Mouse (Mus musculus) lung, postnatal 0 days (tissue): ENCODE results near the gene Nr2f6. TPM values are rescaled to one million over a fixed set of nuclear protein-coding genes. Genes with fewer than 3 reads are reported as not detected.
A peak's percentile ranks its signal among the peaks of the same experiment; 100 is the strongest.

Source experiments
- ATAC-seq: fragments of 200-750 bp; cut with Nextera tagmentation; 2 replicates; pipeline ENCODE4 v1.8.0; 2017; ENCODE audit warnings: moderate library complexity
- DNase-seq: peaks from one replicate; pipeline ENCODE4 v3.0.0-alpha.2; 2016; ENCODE audit warnings: low spot score
- H3K27ac ChIP-seq: fragments of 300-500 bp; sonication (generic); 2 replicates; pipeline ENCODE4 v1.5.1; 2014; ENCODE audit warnings: antibody characterized with exemption, mild to moderate bottlenecking, low read length, mixed read lengths
- H3K27me3 ChIP-seq: fragments of 300-500 bp; sonication (generic); replicated peaks from 2 replicates; pipeline ENCODE4 v1.6.1; 2014; ENCODE audit warnings: low read length, mixed read lengths; ENCODE audit not compliant: insufficient read depth
- H3K36me3 ChIP-seq: fragments of 300-500 bp; sonication (generic); 2 replicates; pipeline ENCODE4 v1.6.1; 2014; ENCODE audit warnings: low read length, mixed read lengths; ENCODE audit not compliant: insufficient read depth
- H3K4me1 ChIP-seq: fragments of 300-500 bp; sonication (generic); 2 replicates; pipeline ENCODE4 v1.6.1; 2014; ENCODE audit warnings: antibody characterized with exemption, low read depth, low read length, mixed read lengths; ENCODE audit not compliant: insufficient read depth
- H3K4me2 ChIP-seq: fragments of 300-500 bp; sonication (generic); replicated peaks from 2 replicates; pipeline ENCODE4 v1.6.1; 2014; ENCODE audit warnings: low read depth, mild to moderate bottlenecking, low read length, moderate library complexity, mixed read lengths
- H3K4me3 ChIP-seq: fragments of 300-500 bp; sonication (generic); 2 replicates; pipeline ENCODE4 v1.5.1; 2014; ENCODE audit warnings: low read depth, low read length
- H3K9ac ChIP-seq: fragments of 300-500 bp; sonication (generic); replicated peaks from 2 replicates; pipeline ENCODE4 v1.6.1; 2014; ENCODE audit warnings: low read depth, mild to moderate bottlenecking
- H3K9me3 ChIP-seq: fragments of 300-500 bp; sonication (generic); 2 replicates; pipeline ENCODE4 v1.6.1; 2016; ENCODE audit warnings: low read length, mixed read lengths
- CTCF ChIP-seq: IDR thresholded peaks from 2 replicates; pipeline ENCODE4 v1.5.1; 2016; ENCODE audit warnings: antibody characterized with exemption, mild to moderate bottlenecking
- EP300 ChIP-seq: IDR thresholded peaks from 2 replicates; pipeline ENCODE4 v1.6.1; 2016; ENCODE audit warnings: antibody characterized with exemption, mild to moderate bottlenecking, control low read depth
- WGBS: fragments of 180-500 bp; shearing (Covaris S2); extraction: QIAGEN DNeasy Blood & Tissue Kit; methylation state at CpG from one replicate; pipeline ENCODE4 v1.1.7; 2014; 5-methylcytosine and 5-hydroxymethylcytosine counted together
- polyA plus RNA-seq: library from polyadenylated mRNA; unstranded; fragments of >200 nt; fragmentation: Nextera tagmentation; extraction: Ambion mirVana; gene quantifications from 2 replicates; pipeline ENCODE4 v1.2.1, GENCODE M21; 2015

The Nr2f6 gene
- polyA plus RNA-seq, 1 experiment from 2014 or later: 61.5 TPM

GRCm38 (mm10) chr8:71371236-71371848, 10.4 kb downstream of the Nr2f6 start, which contains the start of gene Ocel1:
Gene Ocel1, plus strand, starts transcription at chr8:71371298.
- peak; percentile 99 for DNase-seq
- Histone ChIP-seq H3K27me3 (no peaks in the 10 kb centered on the region), H3K4me1 (peaks cover 11% of the 10 kb centered on the region), H3K9me3 (no peaks in the 10 kb centered on the region), H3K9ac (peak within 1 kb of the TSS; percentile 58), H3K27ac (peak within 1 kb of the TSS; percentile 92), H3K4me2 (peak within 1 kb of the TSS; percentile 47), H3K4me3 (peak within 1 kb of the TSS; percentile 74), H3K36me3 (peaks cover 25% of the 10 kb centered on the region; the same call in 1 of the 2 replicates)
- peak; percentile 98 for TF ChIP-seq CTCF
- TF ChIP-seq EP300: no peak
- WGBS: under 1% methylated on average over 64 of the region's 68 CpGs
- peak; percentile 90 for ATAC-seq

- DNase-seq (no peak), ATAC-seq (no peak)
- H3K9ac ChIP-seq: peak overlapping the region; percentile 58; the same call in 1 of the 2 replicates
- 18% methylated on average over 5 of the region's 5 CpGs for WGBS
- H3K36me3 ChIP-seq: peaks cover 25% of the 10 kb centered on the region; the same call in 1 of the 2 replicates
- H3K27ac ChIP-seq: peak overlapping the region; percentile 92
- peak overlapping the region; percentile 47 for H3K4me2 ChIP-seq
- no peaks in the 10 kb centered on the region for H3K9me3 ChIP-seq
- TF ChIP-seq EP300 (no peak), CTCF (no peak)
- H3K27me3 ChIP-seq: no peaks in the 10 kb centered on the region
- H3K4me1 ChIP-seq: peaks cover 5% of the 10 kb centered on the region
- peak overlapping the region; percentile 74 for H3K4me3 ChIP-seq
Observed at GRCm38 (mm10) chr8:71370711-71371235, 11.0 kb downstream of the Nr2f6 start.

- Histone ChIP-seq H3K4me1 (peaks cover 5% of the 10 kb centered on the region), H3K4me2 (no peak overlapping the region), H3K36me3 (0 out of 2 replicates have a peak, but pooled peaks cover 19% of the 10 kb centered on the region), H3K27me3 (no peaks in the 10 kb centered on the region), H3K9me3 (no peaks in the 10 kb centered on the region), H3K4me3 (no peak overlapping the region), H3K27ac (no peak overlapping the region), H3K9ac (no peak overlapping the region)
- TF ChIP-seq CTCF: no peak
- TF ChIP-seq EP300: no peak
- WGBS: 94% methylated on average over 10 of the region's 10 CpGs
- ATAC-seq (no peak), DNase-seq (no peak)
Observed at GRCm38 (mm10) chr8:71369040-71369718, 12.6 kb downstream of the Nr2f6 start.

- Histone ChIP-seq H3K36me3 (0 out of 2 replicates have a peak, but pooled peaks cover 13% of the 10 kb centered on the region), H3K27me3 (no peaks in the 10 kb centered on the region), H3K9ac (no peak overlapping the region), H3K9me3 (no peaks in the 10 kb centered on the region), H3K4me1 (peaks cover 5% of the 10 kb centered on the region), H3K4me2 (no peak overlapping the region), H3K27ac (0 out of 2 replicates have a peak overlapping the region, but pooled peaks have one; percentile 91), H3K4me3 (no peak overlapping the region)
- DNase-seq (no peak), ATAC-seq (no peak)
- TF ChIP-seq EP300: no peak
Observed at GRCm38 (mm10) chr8:71368366-71368765, 13.4 kb downstream of the Nr2f6 start.

GRCm38 (mm10) chr8:71367529-71368176, 14.1 kb downstream of the Nr2f6 start:
- TF ChIP-seq CTCF (no peak), EP300 (no peak)
- ATAC-seq (no peak), DNase-seq (no peak)
- 34% methylated on average over 17 of the region's 17 CpGs for WGBS
- Histone ChIP-seq H3K9ac (peak overlapping the region; percentile 57), H3K4me1 (peaks cover 5% of the 10 kb centered on the region), H3K27me3 (no peaks in the 10 kb centered on the region), H3K4me3 (peak overlapping the region; percentile 67), H3K9me3 (no peaks in the 10 kb centered on the region), H3K4me2 (peak overlapping the region; percentile 62), H3K27ac (peak overlapping the region; percentile 91), H3K36me3 (0 out of 2 replicates have a peak, but pooled peaks cover 7% of the 10 kb centered on the region)
